Mouse (Mus musculus) cerebellum, postnatal 14 days (tissue): ENCODE data around the gene Eif2b2.

ENCODE experiments used
- DNase-seq, 2 experiments: peaks; one replicate each; pipeline ENCODE4 v3.0.0; 2021; ENCODE audit warnings: mixed read lengths in 2 of 2

The Eif2b2 gene

DNA sequence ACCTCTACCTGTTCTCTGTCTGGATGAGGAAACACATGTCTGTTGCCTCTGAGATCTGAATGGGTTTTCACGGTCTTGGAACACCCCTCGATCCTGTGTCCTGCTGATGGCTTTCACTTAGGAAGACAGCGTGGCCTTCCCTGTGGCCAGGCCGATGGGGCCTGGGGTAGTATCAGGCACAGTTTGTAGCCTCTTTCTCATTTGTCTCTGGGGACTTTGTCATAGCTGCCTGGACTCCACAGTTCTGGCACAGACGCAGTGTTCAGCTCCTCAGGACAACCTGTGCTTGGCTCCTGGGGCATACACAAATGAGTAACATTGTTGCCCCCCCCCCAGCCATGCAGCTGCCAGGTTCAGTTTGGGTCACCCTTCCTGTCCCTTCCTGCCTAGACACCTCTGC, 24.2 kb upstream of the Eif2b2 start:
- DNase-seq = no peak

DNA sequence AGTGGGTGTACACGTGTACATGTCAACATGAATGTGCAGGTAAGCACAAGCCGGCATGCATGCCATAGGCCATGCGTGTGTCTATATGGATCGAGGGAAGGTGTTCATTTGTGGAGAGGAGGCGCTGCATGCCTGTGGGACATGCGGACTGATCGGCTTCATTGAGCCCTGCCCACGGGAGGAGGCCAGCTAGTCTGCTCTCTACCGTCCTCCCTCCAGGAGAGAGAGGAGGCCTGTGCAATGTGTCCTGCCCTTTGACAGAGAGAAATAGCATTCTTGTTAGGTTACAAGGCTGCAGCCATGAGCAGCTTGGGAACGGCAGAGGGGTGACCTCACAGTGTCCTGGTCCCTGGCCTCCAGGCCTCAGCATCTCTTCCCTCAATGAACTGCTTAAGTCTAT, 23.1 kb upstream of the Eif2b2 start:
- DNase-seq = no peak

DNA sequence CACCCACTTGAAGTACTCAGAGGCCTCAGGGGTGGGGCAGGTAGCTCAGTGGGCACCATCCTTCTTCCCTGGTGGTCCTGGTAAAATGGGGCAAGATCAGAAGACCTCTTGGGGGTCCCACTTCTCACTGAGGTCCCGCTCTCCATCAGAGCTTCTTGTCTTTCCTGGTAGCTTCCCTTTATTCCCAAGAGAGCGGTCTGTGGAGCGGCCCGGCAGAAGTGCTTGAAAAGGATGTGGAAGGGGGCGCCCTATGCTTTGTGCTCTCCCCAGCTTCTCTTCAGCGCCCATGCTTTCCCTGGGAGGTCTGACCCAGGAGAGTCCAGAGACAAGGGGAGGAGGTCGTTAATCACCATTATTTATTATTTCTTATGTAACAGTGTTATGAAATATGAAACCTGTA, 21.9 kb upstream of the Eif2b2 start:
- no peak for DNase-seq

DNA sequence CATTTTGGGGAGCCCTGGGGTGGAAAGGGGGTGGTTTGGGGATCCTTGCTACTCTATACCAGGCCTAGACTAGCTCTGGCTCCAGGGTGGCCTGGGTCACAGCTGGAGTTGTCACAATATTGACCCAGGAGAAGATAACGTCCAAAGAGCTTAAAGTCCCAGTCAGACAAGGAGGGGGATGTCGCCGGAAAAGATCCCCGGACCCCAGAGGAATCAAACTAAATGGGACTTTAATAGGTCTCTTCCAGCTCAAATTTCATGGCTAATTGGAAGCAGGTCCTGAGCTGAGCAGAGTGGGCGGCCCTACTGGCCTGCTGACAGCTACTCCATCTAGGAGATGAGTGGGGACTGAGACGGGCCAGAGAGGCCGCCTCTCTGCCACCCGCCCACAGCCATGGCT, 21.3 kb upstream of the Eif2b2 start:
- no peak for DNase-seq

DNA sequence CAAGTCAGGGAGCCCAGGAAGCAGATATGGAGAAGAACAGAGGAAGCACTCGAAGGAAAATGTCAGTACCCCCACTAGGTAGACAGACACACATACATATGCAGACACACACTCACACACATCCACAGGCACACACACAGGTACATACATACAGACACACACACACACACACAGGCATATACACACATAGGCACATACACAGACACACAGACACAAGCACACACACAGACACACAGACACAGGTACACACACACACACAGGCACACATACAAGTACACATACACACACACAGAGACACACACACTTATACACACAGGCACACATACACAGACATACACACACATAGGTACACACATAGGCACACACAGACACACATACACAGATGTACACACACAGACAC, 19.3 kb upstream of the Eif2b2 start:
- DNase-seq = no peak

DNA sequence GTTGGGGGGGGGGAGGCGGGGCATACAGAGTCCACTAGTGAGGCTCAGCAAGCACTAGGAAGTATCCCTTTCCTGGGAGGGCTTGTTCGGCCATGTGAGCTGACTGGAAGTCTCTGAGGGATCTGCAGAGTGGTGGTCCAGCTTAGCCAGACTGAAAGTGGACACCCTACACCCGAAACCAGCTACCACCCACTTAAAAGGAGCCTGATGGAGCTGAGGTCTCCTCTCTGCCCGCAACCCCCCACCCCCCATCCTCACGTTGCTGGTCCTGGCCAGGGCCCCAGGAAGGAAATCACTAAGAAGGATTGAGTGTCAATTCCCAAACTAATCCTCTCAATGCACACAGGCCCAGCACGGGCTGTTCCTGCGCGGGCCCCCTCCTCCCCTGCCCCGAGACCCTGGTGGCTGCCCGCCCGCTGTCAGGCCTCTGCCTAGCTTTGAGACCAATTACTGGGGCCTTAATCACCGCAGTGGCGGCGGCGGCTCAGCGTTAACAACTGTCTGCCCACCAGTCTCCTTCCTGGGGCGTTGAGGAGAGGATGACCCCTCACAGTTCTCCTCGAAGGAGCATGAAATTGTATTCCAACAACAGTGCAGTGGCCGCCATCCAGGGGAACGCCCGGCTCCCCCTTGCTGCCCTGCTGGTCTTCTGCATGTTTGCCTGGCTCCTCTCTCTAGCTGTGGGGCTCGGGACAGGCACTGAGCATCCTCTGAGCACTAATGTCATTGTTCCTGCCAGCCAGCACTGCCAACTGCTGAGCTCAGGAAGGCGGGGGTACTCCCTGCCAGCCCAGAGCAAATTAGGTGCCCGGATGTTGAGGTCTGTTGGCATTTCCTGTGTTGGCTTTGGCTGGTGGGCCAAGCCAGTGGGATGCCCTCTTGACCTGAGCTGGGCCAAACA, 18.1 kb upstream of the Eif2b2 start:
- peak in 1 of 2 experiments; percentile 52 for DNase-seq

DNA sequence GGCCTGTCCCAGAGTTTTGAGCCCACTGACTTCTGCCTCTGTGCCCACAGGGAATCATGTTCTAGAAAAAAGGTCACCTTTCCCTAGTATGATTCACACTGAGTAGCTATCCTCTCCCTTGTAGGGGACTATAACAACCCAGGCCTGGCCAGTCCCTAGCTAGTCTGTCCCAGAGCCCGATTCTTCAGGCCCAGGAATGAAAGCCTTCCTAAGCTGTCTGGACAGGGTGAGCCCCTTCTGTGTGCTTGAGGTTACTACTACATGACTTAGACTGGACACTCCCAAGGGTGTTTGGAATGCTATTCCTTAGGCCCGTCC, 17.5 kb upstream of the Eif2b2 start:
- no peak for DNase-seq

DNA sequence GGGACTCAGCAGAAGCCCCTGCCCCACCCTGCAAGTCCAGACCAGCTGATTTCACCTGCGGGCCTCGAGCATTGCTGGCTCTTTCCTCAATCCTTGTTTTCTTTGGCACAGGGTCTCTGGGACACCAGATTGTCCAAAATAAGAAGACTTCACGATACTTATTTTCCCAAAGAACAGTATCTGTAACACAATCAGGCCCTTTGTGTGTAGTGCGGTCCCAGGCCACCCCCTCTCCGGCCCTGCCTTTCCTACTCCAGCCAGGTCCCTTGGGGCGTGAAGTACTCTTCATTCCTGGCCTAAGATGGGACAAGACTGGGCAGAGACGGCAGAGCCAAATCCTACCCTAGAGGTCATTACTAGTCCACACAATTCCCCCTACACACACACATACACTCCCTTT, 17.1 kb upstream of the Eif2b2 start:
- no peak for DNase-seq

DNA sequence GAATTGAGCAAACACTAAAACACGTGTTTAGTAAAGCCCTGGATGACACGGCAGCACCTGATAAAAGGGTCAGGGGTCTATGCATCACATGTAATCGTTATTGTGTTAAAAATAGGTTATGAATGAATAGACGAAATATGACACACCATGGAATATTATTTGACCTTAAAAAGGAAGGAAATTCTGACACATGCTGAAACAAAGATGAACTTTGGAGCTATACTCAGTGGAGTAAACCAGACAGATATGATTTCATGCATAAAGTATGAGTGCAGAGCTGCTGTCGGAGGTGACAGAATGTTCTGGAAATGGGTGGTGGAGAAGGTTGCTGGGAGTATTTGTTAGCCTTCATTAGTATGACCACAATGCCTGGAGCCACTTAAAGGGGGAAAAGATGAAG, 15.6 kb upstream of the Eif2b2 start:
- no peak for DNase-seq

DNA sequence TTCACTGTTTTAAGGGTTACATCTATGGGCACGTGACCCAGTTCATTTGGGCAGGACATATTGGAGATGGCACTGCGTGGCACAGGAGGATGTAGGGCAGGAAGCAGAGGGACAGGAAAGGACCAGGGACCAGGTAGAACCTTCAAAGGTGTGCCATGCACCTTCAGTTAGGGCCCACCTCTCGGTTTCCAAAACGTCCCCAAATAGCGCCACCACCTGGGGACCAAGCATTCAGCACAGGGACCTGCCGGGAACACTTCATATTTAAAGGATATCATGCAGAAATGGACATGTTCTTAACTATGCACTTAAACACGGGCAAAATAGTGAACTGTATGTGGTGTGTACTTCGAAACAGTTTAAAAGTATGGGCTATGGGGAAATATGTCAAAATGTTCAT, 15.2 kb upstream of the Eif2b2 start:
- no peak for DNase-seq

DNA sequence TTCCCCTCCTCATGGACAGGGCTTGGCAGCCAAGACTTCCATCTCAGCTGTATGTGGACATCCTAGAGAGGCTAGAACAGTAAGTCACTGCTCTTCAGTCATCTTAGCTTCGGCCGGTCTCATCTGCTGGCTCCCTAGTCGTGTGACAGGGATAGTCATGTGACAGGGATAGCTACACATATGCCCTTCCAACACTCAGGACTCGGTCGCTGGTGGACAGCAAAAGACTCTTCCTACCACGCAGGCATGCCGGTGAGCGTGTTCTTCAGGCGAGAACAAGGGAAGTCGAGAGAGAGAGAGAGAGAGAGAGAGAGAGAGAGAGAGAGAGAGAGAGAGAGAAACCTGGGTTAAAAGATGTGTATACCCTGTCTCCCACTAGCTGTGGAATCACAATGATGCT, 13.9 kb upstream of the Eif2b2 start:
- DNase-seq = no peak

DNA sequence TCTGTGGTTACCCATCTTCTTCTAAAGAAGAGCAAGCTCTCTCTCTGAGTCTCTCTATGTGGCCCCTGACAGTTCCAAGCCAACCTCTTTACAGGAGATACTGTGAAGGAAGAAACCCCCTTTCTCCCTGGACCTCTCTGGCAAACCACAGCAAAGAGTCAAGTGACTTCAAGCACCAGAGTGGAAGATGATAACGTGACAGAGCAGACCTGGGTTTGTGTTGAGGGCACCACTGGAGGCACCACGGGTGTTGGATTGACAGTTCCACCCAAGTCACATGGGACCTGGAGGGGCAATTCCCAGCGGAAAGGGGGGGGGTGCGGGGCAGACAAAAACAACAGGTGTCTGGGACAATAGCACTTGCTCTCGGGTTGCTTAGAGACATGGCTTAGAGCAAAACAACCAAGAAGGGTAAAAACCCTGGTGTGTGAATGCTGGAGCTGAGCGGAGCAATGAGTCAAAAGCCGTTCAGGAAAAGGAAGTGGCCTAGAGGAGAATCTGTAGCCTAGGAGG, 10.5 kb upstream of the Eif2b2 start:
- DNase-seq = no peak

DNA sequence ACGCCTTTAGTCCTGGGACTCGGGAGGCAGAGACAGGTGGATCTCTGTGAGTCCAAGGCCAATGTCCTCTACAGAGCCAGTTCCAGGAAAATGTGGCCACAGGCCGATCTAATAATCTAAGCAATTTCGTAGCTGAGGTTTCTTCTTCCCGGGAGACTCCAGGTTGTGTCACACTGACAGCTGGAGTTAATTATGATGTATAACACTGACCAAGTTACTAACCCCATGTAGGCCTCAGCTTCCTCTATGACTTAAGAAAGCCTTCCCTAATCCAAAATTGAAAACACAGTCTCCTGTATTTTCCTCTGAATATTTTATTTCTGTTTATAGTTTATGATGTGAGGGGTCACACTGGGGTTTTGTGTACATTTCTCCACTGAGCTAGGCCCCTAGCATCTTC, 4.2 kb upstream of the Eif2b2 start:
- DNase-seq = no peak

DNA sequence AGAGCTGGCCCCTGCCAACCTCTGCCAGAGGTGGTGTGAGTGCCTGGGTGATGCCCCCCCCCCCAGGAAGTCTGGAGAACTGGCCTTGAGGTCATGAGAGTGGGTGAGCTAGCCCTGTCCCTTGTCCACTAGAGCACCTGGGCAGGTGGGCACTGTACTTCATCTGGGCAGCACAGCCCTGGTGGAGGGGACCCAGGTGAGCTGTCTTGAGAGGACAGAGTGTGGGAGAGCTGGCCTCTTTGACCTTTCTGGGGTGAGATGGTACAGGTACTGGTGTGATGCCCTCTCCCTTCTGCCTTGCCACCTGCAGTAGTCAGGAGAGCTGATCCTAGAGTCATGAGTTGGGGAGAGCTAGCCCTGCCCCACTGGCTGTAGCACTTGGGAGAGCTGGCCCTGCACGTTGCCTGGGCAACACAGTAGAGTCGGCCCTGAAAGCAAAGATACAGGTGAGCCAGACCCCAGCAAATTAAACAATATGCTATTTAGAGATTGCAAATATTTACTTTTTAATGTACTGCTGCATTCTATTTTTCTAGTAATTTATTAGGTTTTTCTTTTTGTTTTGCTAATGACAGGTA, 1.5 kb upstream of the Eif2b2 start:
- no peak for DNase-seq

DNA sequence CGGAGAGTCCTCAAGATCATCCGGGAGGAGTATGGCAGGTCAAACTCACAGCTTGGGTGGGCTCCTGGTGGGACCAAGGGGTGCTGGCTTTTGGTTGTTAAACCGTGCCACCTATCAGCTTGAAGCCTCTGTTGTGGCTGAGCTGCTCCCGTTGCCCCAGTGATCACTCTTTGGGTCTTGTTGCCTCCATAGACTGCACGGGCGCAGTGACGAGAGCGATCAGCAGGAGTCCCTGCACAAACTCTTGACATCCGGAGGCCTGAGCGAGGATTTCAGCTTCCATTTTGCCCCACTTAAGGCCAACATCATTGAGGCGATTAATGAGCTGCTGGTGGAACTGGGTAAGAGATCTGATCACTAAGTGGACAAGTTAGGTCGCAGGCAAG, 617 bp downstream of the Eif2b2 start:
- DNase-seq = no peak

DNA sequence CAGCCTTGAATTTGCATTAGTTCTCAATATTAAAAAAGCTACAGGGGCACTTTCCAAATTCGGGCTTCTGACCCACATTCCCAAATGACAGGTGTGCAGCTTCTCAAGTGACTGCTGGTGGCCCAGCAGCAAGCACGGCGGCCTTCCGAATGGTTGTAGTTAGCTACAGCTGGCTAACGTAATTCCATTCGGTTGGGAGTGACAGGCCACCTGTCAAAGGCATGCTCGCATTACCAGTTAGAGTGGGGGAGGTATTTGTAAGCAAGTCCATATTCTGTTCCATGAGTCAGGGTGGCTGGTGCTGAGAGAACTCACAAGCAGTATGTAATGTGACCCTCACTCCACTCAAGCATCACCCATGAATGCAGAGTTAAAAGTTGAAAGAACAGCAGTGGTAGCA, 7.9 kb downstream of the Eif2b2 start:
- no peak for DNase-seq

DNA sequence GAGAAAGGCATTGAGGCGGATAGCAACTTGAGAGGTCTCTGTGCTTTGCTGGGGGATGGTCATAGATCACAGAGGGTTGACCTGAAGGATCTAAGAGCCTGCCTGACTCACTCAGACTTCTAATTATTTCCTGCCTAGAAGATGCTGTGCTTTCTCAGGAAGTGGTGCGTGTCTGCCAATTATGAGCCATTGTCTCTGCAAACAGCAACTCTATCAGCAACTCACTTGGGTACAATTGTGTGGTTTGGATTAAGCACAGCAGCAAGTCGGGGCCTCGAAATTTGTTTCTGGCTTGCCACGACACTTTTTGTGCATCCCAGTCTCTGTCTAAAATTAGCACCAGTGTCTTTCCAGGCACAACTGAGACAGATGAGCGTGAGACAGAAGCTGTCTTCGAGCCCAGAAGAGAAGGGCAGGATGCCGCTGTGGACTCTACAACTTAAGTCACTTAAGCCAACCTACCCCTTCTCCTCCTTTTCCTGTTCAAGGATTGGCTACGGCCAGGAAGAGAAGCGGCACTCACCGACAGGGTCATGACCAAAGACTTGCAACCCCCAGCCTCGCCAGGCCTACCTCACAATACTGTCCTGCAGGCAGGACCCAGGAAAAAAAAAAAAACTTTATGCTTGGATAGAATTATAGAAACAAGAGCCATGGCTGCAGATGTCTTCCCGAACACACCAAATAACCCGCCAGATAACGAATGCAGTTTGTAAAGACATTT, 8.8 kb downstream of the Eif2b2 start:
- no peak for DNase-seq

DNA sequence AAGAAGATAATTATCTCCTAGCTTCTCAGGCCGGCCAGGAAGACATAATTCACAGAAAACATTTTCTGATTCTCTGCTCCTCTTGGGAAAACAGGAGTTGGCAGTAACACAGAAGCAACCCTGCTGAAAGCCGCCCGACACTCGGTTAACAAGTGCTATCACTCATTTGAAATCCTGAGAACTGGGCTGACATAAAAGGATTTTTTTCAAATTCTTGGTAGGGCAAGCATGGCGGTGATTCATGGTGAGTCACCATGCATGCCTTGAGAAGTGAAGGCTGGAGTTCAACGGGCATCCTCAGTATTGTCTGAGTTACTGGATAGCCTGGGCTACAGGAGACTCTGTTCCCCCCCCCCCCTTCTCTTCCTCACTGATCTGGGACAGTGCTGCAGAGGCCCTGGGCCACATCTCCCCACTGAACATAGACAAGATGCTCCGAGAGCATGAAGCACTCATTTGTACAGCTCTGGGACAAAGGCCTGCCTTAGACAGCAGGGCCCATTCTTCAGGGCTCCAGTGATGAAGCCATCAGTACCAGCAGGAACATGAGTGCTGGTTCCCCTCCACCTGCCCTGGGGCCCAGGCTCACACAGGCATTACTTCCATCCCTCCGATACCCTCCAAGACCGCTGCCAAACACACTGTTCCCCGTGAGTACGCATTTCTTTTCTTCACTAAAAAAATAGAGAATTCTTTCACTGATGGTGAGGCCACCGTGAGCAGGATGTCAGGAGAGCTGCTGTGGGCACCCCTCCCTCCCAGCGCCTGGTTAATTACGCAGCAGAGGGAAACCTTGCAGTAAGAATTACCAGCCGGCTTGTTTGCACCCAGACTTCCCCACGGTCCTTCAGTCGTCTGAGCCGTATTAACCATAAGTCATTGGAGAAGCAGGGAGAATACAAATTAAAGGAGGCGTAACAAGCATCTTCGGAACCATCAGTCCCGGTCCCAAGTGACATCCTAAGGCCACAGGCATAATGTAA, 14.4 kb downstream of the Eif2b2 start:
- DNase-seq = no peak

DNA sequence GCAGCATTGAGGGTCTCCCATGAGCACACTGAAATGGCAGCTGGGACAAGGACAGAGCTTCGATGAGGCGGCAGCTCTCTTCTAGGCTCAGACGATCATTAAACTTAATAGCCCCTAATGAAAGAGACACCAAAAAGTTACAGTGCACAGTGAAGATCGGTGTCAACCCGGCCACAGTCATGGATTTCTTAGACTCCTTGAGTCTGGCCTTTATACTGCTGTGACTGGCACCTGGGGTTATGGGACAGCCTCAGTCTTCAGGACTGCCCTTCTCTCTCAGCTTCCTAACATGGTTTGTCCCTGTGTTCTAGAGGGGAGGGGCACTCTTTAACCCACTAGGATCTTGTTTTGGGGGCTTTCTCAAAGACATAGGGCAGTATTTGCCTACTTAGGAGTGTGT, 18.3 kb downstream of the Eif2b2 start:
- DNase-seq = no peak

DNA sequence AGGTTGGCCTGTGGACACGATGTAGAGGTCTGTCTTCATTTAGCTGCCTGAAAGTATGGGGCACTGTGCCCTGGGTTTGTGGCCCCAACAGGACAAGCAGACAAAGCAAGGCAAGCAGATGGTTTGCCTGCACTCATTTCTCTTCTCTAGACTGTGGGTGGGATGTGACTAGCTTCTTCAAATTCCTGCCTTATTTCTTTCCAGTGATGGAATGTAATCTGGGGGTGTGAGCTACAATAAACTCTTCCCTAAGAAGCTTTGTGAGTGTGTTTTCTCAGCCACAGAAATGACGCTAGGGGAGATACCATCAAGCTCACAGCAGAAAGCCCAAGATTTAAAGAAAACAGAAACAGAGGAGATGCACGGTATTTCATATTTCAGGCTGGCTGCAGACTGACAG, 32.8 kb downstream of the Eif2b2 start:
- DNase-seq = no peak

DNA sequence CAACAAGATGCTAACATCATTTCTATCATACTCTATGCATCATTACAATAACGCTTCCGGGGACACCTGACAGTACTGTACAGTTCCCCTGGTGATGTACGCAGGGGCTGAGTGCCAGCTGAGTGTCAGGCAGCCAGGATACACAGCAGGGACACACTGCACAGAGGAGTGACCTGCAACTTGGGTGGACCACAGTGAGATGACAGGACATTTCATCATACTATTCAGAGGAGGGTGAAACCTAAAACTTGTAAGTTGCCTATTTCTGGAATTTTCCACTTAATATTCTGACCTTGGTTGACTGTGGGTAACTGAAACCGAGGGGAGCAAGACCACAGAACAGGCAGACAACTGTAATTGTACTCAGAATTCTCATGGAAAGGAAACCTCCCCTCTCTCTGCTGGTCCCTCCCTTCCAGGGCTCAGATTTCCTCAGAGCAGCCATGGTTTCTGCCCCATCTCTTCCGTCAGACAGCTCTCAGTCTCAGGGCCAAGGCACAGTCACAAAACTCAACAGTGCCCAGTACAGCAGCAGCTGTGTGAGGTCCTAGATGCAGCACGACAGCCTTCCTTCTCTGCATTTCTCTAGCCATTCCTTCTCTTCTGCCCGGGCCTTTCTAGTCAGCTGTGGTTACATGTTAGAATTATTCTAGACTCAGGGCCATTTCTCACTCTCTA, 36.9 kb downstream of the Eif2b2 start:
- DNase-seq = no peak

DNA sequence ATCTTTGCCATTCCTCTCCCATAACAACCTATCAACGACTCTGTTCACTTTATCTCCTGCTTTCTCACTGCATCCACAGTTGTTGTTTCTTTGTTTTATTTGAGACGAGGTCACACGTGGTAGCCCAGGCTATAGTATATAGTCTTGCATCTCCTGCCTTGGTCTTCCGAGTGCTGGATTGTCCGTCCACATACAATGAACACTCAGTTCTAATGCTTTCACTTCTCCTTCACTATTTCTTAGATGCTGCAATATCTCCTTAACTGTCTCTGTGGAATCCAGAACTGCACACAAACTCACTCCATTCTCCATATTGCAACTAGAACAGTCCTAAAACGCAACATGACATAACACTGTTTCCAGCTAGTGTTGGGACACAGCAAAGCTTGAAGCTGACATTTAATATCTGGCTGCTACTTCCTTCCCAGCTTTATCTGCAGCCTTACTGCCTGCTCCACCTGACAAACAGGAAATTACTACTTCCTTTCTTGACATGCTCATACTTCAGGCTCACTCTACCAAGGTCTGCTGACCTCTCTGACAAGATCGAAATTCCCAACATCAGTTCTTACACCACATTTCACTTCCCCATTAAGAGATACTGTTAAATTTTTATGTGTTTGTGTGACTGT, 37.8 kb downstream of the Eif2b2 start:
- DNase-seq = no peak
